Mouse (Mus musculus): Measurements from ENCODE around the gene Stpg4. TPM values are rescaled to one million over a fixed set of nuclear protein-coding genes. Genes with fewer than 3 reads are reported as not detected.

The Stpg4 gene
- polyA plus RNA-seq, 1 experiment from 2014 or later = not detected

- H3K9ac ChIP-seq (ENCODE audit: low read length) = no peak overlapping the region
- WGBS = 92% methylated on average over 11 of the region's 11 CpGs
- no peak overlapping the region for H3K4me2 ChIP-seq (ENCODE audit: low read depth, low read length)
- H3K27ac ChIP-seq (ENCODE audit: low read length) = no peak overlapping the region
- H3K27me3 ChIP-seq (ENCODE audit: control insufficient read depth, insufficient read depth, low read length) = no peaks in the 10 kb centered on the region
- H3K4me1 ChIP-seq (ENCODE audit: control insufficient read depth, insufficient read depth, low read length) = no peaks in the 10 kb centered on the region
- no peaks in the 10 kb centered on the region for H3K36me3 ChIP-seq (ENCODE audit: control insufficient read depth, insufficient read depth, low read length)
- H3K9me3 ChIP-seq (replicated peaks; ENCODE audit: control insufficient read depth, low read length) = no peaks in the 10 kb centered on the region
- no peak overlapping the region for H3K4me3 ChIP-seq (replicated peaks; ENCODE audit: low read length)
- ATAC-seq (ENCODE audit: insufficient read depth, low FRiP score) = no peak
Measured at GRCm38 (mm10) chr17:87402444-87402843, 25.1 kb downstream of the Stpg4 start.

- no peak overlapping the region for H3K27ac ChIP-seq (ENCODE audit: low read length)
- no peaks in the 10 kb centered on the region for H3K9me3 ChIP-seq (replicated peaks; ENCODE audit: control insufficient read depth, low read length)
- no peak for ATAC-seq (ENCODE audit: insufficient read depth, low FRiP score)
- no peak overlapping the region for H3K4me3 ChIP-seq (replicated peaks; ENCODE audit: low read length)
- no peak overlapping the region for H3K4me2 ChIP-seq (ENCODE audit: low read depth, low read length)
- no peaks in the 10 kb centered on the region for H3K36me3 ChIP-seq (ENCODE audit: control insufficient read depth, insufficient read depth, low read length)
- H3K27me3 ChIP-seq (ENCODE audit: control insufficient read depth, insufficient read depth, low read length) = no peaks in the 10 kb centered on the region
- 77% methylated on average over 11 of the region's 11 CpGs for WGBS
- H3K4me1 ChIP-seq (ENCODE audit: control insufficient read depth, insufficient read depth, low read length) = no peaks in the 10 kb centered on the region
- H3K9ac ChIP-seq (ENCODE audit: low read length) = no peak overlapping the region
Measured at GRCm38 (mm10) chr17:87397088-87397487, 30.5 kb downstream of the Stpg4 start.

GRCm38 (mm10) chr17:87391242-87391641, 36.3 kb downstream of the Stpg4 start:
- Histone ChIP-seq H3K4me1 (ENCODE audit: control insufficient read depth, insufficient read depth, low read length) (no peaks in the 10 kb centered on the region), H3K27me3 (ENCODE audit: control insufficient read depth, insufficient read depth, low read length) (no peaks in the 10 kb centered on the region), H3K4me2 (ENCODE audit: low read depth, low read length) (no peak overlapping the region), H3K4me3 (replicated peaks; ENCODE audit: low read length) (no peak overlapping the region), H3K9ac (ENCODE audit: low read length) (no peak overlapping the region), H3K9me3 (replicated peaks; ENCODE audit: control insufficient read depth, low read length) (no peaks in the 10 kb centered on the region), H3K27ac (ENCODE audit: low read length) (no peak overlapping the region), H3K36me3 (ENCODE audit: control insufficient read depth, insufficient read depth, low read length) (no peaks in the 10 kb centered on the region)
- 56% methylated on average over 7 of the region's 7 CpGs for WGBS
- ATAC-seq (ENCODE audit: insufficient read depth, low FRiP score) = peak; percentile 62

- Histone ChIP-seq H3K9ac (ENCODE audit: low read length) (no peak overlapping the region), H3K9me3 (replicated peaks; ENCODE audit: control insufficient read depth, low read length) (no peaks in the 10 kb centered on the region), H3K4me2 (ENCODE audit: low read depth, low read length) (no peak overlapping the region), H3K36me3 (ENCODE audit: control insufficient read depth, insufficient read depth, low read length) (no peaks in the 10 kb centered on the region), H3K27ac (ENCODE audit: low read length) (no peak overlapping the region), H3K27me3 (ENCODE audit: control insufficient read depth, insufficient read depth, low read length) (no peaks in the 10 kb centered on the region), H3K4me3 (replicated peaks; ENCODE audit: low read length) (no peak overlapping the region), H3K4me1 (ENCODE audit: control insufficient read depth, insufficient read depth, low read length) (no peaks in the 10 kb centered on the region)
- no peak for ATAC-seq (ENCODE audit: insufficient read depth, low FRiP score)
- WGBS = 32% methylated on average over 5 of the region's 5 CpGs
Measured at GRCm38 (mm10) chr17:87387068-87387467, 40.5 kb downstream of the Stpg4 start.

GRCm38 (mm10) chr17:87385835-87386234, 41.7 kb downstream of the Stpg4 start:
- Histone ChIP-seq H3K9me3 (replicated peaks; ENCODE audit: control insufficient read depth, low read length) (no peaks in the 10 kb centered on the region), H3K27ac (ENCODE audit: low read length) (no peak overlapping the region), H3K9ac (ENCODE audit: low read length) (no peak overlapping the region), H3K4me1 (ENCODE audit: control insufficient read depth, insufficient read depth, low read length) (no peaks in the 10 kb centered on the region), H3K4me2 (ENCODE audit: low read depth, low read length) (no peak overlapping the region), H3K27me3 (ENCODE audit: control insufficient read depth, insufficient read depth, low read length) (no peaks in the 10 kb centered on the region), H3K36me3 (ENCODE audit: control insufficient read depth, insufficient read depth, low read length) (no peaks in the 10 kb centered on the region), H3K4me3 (replicated peaks; ENCODE audit: low read length) (no peak overlapping the region)
- WGBS = 79% methylated on average over 3 of the region's 3 CpGs
- ATAC-seq (ENCODE audit: insufficient read depth, low FRiP score) = no peak

GRCm38 (mm10) chr17:87380681-87381080, 46.9 kb downstream of the Stpg4 start:
- H3K36me3 ChIP-seq (ENCODE audit: control insufficient read depth, insufficient read depth, low read length) = no peaks in the 10 kb centered on the region
- H3K4me3 ChIP-seq (replicated peaks; ENCODE audit: low read length) = no peak overlapping the region
- 88% methylated on average over 9 of the region's 9 CpGs for WGBS
- no peaks in the 10 kb centered on the region for H3K27me3 ChIP-seq (ENCODE audit: control insufficient read depth, insufficient read depth, low read length)
- no peak overlapping the region for H3K4me2 ChIP-seq (ENCODE audit: low read depth, low read length)
- ATAC-seq (ENCODE audit: insufficient read depth, low FRiP score) = no peak
- H3K27ac ChIP-seq (ENCODE audit: low read length) = no peak overlapping the region
- H3K4me1 ChIP-seq (ENCODE audit: control insufficient read depth, insufficient read depth, low read length) = peaks cover 47% of the 10 kb centered on the region
- H3K9me3 ChIP-seq (replicated peaks; ENCODE audit: control insufficient read depth, low read length) = no peaks in the 10 kb centered on the region
- no peak overlapping the region for H3K9ac ChIP-seq (ENCODE audit: low read length)

GRCm38 (mm10) chr17:87379821-87380220, 47.7 kb downstream of the Stpg4 start:
- Histone ChIP-seq H3K27ac (ENCODE audit: low read length) (peak overlapping the region; percentile 47), H3K9ac (ENCODE audit: low read length) (no peak overlapping the region; the same call in 1 of the 2 replicates), H3K36me3 (ENCODE audit: control insufficient read depth, insufficient read depth, low read length) (no peaks in the 10 kb centered on the region), H3K4me2 (ENCODE audit: low read depth, low read length) (no peak overlapping the region), H3K9me3 (replicated peaks; ENCODE audit: control insufficient read depth, low read length) (no peaks in the 10 kb centered on the region), H3K4me3 (replicated peaks; ENCODE audit: low read length) (no peak overlapping the region), H3K4me1 (ENCODE audit: control insufficient read depth, insufficient read depth, low read length) (peaks cover 48% of the 10 kb centered on the region), H3K27me3 (ENCODE audit: control insufficient read depth, insufficient read depth, low read length) (no peaks in the 10 kb centered on the region)
- 33% methylated on average over 10 of the region's 10 CpGs for WGBS
- ATAC-seq (ENCODE audit: insufficient read depth, low FRiP score) = no peak

- Histone ChIP-seq H3K4me2 (ENCODE audit: low read depth, low read length) (no peak overlapping the region), H3K9me3 (replicated peaks; ENCODE audit: control insufficient read depth, low read length) (no peaks in the 10 kb centered on the region), H3K9ac (ENCODE audit: low read length) (no peak overlapping the region), H3K36me3 (ENCODE audit: control insufficient read depth, insufficient read depth, low read length) (no peaks in the 10 kb centered on the region), H3K27me3 (ENCODE audit: control insufficient read depth, insufficient read depth, low read length) (no peaks in the 10 kb centered on the region), H3K4me3 (replicated peaks; ENCODE audit: low read length) (no peak overlapping the region), H3K27ac (ENCODE audit: low read length) (peak overlapping the region; percentile 64; the same call in 1 of the 2 replicates), H3K4me1 (ENCODE audit: control insufficient read depth, insufficient read depth, low read length) (peaks cover 48% of the 10 kb centered on the region)
- no peak for ATAC-seq (ENCODE audit: insufficient read depth, low FRiP score)
- whole genome bisulfite sequencing = 80% methylated on average over 11 of the region's 11 CpGs
Measured at GRCm38 (mm10) chr17:87379160-87379624, 48.3 kb downstream of the Stpg4 start.

- no peaks in the 10 kb centered on the region for H3K36me3 ChIP-seq (ENCODE audit: control insufficient read depth, insufficient read depth, low read length)
- H3K9me3 ChIP-seq (replicated peaks; ENCODE audit: control insufficient read depth, low read length) = no peaks in the 10 kb centered on the region
- H3K4me1 ChIP-seq (ENCODE audit: control insufficient read depth, insufficient read depth, low read length) = peaks cover 48% of the 10 kb centered on the region
- H3K9ac ChIP-seq (ENCODE audit: low read length) = peak overlapping the region; percentile 35; the same call in 1 of the 2 replicates
- WGBS = 53% methylated on average over 16 of the region's 16 CpGs
- no peaks in the 10 kb centered on the region for H3K27me3 ChIP-seq (ENCODE audit: control insufficient read depth, insufficient read depth, low read length)
- no peak overlapping the region for H3K4me3 ChIP-seq (replicated peaks; ENCODE audit: low read length)
- H3K4me2 ChIP-seq (ENCODE audit: low read depth, low read length) = no peak overlapping the region
- H3K27ac ChIP-seq (ENCODE audit: low read length) = peak overlapping the region; percentile 64
- peak; percentile 18 for ATAC-seq (ENCODE audit: insufficient read depth, low FRiP score)
Measured at GRCm38 (mm10) chr17:87378354-87379159, 49.0 kb downstream of the Stpg4 start.
